Mouse (Mus musculus): ENCODE measurements around the gene Tacc3.

The Tacc3 gene

GRCm38 (mm10) chr5:33723019-33723640, 65.2 kb downstream of the Tacc3 start:
- 1% methylated on average over 61 of the region's 61 CpGs for WGBS

- WGBS = 27% methylated on average over 36 of the region's 36 CpGs
These were observed 65.9 kb downstream of the Tacc3 start for GRCm38 (mm10) chr5:33723641-33724465.

- WGBS = 74% methylated on average over 7 of the region's 7 CpGs
These were observed 68.2 kb downstream of the Tacc3 start for GRCm38 (mm10) chr5:33726081-33726647.

GRCm38 (mm10) chr5:33726891-33727290, 69.0 kb downstream of the Tacc3 start:
- WGBS = 74% methylated on average over 1 of the region's 1 CpGs

All from cerebral cortex, adult 2 months (tissue).